Mouse (Mus musculus) T-helper 1 cell (primary cell): ENCODE measurements at regions not wholly inside any gene's neighbourhood (a gene's known extent, or its start where the extent isn't known, plus 50 kb on each side); places are given as distances from the start of the nearest gene placed in this dataset.

ENCODE experiments used
- in situ Hi-C: fragments of 300-600 bp; cut with MboI, MseI; formaldehyde crosslinking; loops from one replicate; pipeline ENCODE4 v1.15.1; 2025; ENCODE audit warnings: high pct_unique_total_duplicates

DNA sequence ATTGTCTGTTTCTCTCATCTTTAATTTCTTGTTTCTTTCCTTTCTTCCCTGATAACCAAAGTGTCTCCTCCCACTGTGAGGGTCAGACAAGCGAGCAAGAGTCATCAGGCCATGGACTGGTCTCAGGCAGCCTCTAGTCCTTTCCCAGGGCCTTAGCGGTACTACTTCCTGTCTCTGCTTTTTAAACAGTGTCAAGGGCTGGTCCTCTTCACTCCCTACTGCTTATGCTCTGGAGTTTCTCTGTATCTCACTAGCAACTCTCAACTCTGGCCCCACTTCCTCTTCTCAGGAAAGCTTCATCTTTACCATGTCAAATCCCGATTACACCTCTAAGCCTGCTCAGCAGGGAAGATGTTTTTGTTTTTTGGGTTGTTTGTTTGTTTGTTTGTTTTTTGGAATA lies 124.1 kb downstream of the Pten start:
- in situ Hi-C loops = no loop called here

DNA sequence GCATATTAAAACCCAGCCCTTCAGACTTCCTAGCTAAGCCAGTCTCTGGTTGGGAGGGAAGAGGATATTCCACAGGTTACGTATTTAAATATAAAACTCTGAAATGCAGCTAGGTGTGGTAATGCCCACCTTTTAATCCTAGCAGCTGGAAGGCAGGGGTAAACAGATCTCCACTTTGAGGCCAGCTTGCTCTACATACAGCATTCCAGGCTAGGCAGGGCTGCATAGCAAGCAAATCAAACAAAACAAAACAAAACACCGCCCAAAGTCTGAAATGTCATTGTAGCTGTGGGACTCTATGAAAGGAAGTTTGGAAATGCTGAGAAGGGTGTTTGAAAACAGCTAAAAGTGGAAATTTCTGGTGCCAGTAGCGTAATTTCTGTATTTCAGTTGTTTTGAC lies 127.0 kb downstream of the Pten start:
- in situ Hi-C loops = no loop called here

DNA sequence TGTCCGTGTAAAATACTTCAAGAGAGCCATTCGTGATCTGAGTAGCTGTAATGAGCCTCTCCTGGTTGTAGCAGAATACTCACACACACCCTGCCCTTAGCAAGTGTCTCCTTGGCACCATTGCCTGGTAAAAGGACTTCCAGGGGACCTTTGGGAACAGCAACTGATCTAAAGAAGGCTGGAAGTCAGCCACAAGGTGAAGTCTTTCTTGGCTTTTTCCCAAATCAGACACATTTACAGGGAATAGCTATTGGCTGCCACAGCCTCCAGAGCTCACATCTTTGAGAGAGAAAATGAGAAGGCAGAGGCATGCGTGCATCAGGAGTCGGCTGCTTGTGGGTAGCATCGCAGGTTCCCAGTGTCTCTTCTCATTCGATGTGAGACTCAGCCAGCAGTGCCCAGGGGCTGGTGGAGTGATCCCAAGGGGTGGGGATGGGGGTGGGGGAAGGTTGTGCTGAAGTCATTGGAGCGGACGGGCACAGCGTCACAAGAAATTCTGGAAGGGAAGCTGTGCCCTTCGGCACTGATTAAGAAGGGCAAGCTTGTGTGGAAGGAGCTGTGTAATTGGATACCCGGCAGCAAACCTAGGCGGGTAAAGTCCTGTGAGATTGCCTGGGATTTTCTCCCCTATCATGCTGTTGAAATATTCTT lies 128.3 kb downstream of the Pten start:
- in situ Hi-C loops = no loop called here

DNA sequence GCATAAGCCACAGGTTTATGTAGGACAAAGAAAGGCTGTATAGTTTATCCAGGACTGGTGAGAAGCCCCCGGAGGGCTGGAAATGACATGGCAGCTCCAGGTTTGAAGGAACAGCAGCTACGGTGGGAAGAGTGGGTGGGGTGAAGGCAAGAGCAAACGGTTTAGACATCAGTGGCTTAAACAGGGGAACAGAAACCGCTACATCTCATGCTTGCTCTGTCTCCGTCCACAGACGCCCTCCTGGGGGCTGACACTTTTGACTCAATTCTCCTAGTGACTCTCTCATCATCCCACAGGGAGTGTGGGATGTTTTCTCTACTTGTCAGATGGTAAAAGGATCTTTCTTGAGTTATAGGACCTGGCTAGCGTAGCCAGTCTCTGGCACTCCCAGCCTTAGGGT lies 129.9 kb downstream of the Pten start:
- in situ Hi-C loops = no loop called here

DNA sequence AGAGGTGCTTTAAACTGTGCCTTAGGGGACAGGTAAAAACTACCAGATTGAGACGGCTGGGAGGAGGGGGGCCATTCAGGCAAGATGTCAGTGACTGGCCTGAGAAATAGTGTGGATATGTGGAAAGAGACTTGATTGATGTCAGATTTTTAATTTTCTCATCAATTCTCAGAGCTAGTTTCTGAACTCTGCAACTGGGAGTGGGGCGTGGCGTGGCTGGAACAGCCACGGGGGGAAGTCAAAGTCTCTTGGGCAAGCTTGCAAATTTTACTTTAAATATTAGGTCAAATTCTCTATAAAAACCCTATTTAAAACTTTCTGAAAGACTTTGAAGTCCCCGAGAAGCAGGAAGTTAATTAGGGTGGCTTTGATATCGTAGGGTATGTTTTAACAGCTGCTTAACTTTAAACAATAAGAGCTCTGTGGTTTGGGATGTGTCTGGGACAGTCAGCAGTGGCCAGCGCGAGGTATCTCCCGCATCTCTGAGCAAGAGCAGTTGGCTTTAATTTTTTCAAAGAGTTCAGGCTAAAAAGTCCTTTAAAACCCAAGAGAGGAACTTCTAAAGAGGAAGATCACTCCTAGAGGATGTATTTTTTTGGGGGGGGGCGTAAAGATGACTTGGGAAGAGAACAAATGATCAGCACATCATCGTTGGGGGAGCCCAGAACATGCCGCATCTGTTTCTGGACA lies 131.5 kb downstream of the Pten start:
- in situ Hi-C loops = no loop called here

DNA sequence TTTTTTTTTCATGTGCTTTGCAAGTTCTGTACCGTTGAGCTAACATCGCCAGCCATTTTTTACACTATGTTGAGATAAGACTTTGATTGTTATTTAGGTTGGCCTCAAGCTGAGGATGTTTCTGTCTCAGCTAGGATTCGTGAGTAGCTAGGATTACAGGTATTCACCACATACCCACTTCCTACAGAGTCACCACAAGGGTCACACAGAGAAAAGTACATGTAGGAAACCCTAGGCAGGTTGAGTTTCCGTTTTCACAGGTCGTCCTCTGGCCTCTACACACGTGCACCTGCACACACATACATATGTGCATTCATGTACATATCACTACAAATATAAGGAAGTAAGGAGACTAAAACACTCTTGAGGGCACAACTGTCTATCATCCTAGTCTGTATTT lies 133.5 kb downstream of the Pten start:
- in situ Hi-C loops = no loop called here

DNA sequence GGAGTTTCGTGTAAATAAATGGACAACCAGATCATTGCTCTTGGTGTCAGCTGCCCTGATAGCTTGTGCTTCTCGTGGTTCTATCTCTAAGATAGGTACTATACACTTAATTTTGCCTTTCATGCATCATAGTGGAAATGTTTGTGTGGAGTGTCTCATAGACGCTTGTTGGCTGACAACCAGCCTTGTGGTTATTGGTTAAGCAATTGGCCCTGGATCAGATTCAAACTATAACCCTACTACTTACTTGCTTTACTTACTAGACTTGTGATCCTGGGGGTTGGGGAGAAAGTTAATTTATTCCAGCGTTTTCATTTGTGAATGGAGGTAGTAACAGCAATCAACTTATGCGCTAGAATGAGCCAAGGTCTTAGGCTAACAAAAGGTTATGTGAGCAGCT lies 135.2 kb downstream of the Pten start:
- in situ Hi-C loops = no loop called here

DNA sequence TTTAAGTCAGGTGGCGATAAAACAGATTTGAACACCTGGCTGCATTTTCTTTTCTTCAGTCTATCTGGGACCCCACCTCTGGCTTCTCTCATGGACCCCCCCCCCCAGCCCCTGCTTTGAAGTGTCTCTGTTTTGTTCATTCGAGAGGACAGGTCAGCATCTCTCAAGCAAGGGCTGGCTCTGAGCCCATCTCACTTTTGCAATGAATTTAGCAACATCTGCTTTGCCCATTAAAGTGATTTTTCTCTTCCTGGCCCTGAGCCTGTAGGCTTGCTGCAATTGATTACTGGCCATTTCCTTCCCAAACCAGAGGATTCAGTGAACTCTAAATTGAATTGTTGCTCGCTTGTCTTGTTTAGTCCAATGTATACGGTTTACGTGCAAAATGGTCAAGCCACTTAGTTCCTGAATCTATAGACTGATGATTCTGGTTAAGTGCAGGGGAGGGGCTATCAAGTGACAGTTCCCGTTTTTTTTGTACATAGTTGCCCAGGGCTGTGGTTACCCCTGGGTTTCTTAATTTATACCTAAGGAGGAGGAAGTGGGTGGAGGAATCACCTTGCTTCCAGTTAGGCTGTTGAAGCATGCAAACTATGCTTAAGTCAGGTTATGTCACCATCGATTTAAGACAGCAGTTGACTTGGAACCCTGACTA lies 146.3 kb downstream of the Pten start:
- in situ Hi-C loops = no loop called here

DNA sequence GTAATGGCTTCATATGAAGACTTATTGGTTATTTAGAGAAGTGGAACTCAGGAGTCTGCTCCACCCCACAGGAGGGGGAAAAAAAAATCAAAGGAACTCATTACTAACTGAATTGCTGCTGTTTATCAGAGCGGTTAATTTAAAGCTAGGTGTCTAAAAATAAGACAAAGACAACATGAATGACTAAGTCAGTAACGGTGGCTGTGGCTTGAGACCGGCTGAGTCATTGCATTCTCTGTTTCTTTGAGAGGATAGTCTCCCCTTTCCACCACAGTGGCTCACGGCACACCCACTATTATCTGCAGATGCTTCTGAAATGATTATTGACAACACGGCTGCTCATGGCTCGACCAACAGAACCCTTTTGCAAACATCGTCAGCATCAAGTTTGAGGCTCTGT lies 147.2 kb downstream of the Pten start:
- in situ Hi-C loops = no loop called here

DNA sequence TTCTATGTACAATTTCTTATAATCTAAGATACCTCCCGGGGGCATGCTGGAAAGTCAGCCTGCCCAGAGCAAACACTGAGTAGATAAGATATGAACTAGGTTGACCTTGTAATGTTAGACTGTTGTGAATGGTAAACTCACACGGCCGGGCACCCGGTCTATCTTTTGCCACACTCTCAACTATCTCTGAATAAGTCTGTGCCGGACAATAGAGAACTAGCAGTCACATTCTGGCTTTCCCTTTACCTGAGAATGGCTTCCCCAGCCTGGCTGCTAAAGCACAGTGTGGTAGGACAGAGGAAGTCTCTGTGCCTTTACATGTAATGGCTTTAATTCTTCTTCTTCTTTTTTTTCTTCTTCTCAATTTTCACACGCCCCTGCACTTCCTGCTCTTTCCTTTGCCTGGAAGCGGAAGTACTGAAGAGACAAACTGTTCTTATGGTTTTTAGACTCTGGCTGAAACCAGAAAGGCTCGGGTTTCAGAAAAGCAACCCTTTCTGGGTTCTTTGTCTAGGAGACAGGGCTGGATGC lies 148.7 kb downstream of the Pten start:
- in situ Hi-C loops = loop anchor here (5.0 kb wide), 1 partner anchor 81 kb away; no protein-coding TSS in a partner anchor

DNA sequence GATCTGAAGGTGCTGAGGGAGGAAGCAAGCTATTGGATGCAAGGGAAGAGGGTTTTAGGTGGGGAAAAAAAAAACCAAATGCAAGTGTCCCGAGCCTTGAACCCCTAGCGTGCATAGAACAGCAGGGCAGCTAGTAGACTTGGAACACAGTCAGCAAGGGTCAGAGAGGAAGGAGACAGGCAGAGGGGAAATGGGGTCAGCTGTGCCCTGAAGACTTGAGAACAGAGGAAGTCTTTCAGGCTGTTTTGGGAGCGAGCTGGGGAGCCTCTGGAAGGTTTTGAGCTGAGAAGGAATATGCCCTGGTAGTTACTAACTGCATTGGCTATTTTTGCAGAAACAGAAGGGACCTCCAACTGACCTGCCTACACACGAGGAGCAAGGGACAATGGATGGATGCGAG lies 149.5 kb downstream of the Pten start:
- in situ Hi-C loops = loop anchor here (5.0 kb wide), 1 partner anchor 80 kb away; no protein-coding TSS in a partner anchor

DNA sequence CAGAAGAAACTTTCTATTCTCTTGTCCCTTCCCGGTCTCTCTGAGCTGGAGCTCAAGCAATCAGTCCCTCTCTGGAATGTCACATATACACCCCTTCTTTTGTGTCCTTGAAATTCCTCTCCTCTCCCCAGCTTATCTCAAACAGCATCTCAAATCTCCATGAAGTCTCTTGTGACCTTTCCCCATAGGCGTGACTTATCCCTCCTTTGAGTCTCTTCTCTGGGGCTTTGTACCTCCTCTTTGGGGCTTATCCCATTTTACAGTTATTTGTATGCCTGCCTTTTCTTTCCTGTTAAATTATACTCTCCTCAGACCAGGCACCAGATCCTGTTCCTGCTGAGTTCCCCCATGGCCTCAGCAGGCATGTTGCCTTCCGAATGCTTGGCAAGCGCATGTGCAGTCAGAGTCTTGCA lies 152.8 kb downstream of the Pten start:
- in situ Hi-C loops = no loop called here

DNA sequence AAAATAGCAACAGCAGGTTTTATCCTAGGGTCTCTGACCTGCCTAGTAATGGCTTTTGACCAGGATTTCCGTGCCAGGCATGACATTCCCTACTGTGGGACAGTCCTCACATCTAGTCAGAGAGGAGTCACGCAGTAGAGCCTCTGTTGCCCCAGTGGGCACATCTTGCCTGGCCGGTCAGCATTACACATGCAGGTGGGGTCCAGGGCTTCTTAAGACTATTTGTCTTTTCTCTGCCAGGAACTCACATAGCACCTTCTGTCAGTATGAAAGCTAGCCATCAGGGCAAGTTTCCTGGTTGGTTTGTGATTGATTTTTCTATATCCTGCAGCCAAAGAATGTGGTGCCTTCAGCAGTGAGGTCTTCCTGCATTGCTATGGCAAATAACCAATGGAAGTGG lies 155.0 kb downstream of the Pten start:
- in situ Hi-C loops = no loop called here

DNA sequence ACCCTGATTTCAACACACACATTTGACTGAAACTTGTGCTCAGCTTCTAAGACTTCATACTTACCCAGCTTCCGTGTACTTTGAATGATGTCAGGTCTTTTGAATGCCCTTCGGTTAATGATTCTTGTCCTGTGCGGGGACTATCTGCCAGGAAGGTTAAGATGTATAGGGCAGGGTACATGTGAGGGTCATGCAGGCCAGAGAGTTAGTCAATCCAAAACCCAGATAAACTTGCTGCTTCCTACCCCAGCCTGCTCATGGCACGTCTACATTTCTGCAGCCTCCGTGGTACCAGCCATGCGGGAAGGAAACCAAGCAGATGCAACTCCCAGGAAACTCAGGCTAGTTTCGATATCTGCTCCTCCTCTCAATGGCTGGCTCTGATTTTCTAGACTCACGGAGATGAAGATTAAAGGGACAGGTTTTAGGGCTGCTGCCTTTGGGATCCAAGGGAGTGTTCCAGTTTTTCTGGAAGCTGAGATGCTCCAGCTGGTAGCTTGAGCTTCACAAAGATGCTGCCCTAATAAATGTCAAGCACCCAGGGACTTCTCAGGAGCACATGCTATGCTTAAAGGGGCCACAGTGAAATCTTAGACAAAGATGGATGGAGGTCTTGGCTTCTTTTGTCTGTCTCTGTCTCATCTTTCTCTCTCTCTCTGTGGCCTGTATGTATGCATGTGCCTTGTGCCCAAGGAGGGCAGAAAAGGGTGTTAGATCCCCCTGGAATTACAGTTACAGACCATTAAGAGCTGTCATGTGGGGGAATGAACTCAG lies 159.4 kb downstream of the Pten start:
- in situ Hi-C loops = no loop called here

DNA sequence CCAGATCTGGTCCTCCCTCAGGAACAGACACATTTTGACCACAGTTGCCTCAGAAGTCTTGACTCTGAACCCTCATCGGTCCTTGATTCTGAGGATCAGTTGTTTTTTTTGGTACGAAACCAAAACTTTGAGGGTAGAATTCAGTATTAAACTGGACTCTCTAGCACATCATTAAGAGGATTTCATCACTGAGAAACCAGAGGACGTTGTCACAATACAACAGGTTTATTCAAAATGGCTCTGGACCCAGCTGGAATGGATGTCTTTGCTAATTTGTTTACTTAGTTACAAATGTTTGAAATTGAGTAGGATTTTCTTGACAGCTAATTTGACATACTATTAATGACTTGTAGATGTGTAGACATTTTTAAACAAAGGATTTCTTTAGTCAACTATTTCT lies 163.7 kb downstream of the Pten start:
- in situ Hi-C loops = no loop called here

DNA sequence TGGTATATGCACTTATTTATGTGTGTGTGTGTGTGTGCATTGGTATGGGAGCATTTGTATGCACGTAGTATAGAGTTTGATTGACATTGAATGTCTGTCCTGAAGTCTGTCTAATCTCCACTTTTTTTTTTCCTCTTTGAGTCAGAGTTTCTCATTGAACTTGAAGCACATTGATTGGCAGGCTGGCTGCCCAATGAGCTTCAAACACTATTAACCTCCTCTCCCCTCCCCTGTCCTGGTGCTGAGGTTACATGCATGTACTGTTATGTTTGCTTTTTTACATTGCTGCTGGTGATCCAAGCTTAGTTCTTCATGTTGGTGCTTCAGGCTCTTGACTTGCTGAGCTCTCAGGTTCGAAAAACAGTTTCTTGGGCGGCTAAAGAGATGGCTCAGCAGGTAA lies 166.6 kb downstream of the Pten start:
- in situ Hi-C loops = no loop called here

DNA sequence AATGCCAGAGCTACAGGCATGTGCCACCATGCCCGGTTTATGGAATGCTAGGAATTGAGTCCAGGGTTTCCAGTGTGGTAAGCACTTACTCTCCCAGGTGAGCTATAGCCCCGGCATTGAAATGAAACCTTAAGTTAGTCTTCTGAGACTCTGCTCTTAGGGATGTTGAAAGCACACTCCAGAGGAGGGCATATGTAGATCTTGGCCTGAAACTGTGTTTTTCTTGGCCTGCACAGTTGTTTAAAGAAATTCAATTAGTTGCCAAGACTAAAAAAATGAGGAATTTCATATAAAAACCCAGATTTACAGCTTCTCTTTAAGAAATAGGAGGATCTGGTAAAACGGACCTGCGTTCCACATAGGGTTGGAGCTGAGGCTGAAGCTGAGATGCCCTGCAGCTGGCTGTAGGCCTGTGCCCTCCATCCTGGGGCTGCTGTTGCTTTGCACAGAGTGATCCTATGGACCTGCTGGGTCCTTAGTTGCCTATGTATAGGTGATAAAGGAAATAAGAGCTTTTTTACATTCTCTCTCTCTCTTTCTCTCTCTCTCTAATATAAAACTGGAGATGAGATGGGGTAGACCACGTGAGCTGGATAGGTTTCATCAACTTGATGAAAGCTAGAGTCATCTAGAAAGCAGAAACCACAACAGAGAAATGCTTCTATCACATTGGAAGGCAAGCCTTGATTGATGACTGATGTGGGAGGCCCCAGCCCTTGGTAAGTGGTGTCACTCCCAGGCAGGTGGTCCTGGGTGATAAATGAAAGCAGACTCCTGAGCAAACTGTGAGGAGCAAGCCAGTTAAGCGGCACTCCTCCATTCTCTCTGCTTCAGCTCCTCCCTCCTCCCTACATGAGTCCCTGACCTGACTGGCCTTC lies 168.6 kb downstream of the Pten start:
- in situ Hi-C loops = no loop called here

DNA sequence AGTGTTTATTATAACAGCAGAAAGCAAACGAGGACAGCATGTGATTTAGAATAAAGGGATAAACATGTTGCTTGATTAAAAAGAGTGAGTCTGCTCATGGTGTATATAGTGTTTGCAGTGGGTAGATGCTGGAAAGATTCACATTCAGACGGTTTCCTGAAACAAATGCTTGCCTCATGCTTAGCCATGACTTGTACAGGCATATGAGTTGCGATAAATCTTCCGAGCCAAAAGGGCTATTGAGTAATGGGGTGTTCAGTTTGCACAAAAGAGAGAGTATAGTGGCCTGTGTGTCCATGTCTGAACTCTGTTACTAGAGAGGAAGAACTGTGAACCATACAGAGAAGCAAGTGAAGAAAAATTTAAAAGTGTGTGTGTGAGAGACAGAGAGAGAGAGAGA lies 169.3 kb downstream of the Pten start:
- in situ Hi-C loops = no loop called here

DNA sequence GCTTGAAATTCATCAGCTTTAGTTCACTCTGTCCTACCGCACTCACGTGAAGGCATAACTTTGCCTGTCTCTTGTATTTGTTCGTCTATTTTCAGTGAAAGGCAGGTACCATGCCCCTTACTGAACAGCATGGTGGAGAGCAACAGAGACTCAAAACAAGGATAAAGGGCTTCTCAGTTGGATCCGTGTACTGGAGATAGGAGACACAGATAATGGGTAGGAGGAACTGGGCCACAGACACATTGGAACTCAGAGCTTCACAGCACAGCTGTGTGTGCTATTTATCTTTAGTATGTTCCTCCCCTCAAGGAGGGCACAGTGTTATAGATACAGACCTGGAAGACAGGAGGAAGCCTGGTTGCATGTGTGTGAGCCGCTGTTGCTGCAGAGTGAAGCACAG lies 176.4 kb downstream of the Pten start:
- in situ Hi-C loops = loop anchor here (10.0 kb wide), 2 partner anchors 171 to 1501 kb away; no protein-coding TSS in a partner anchor

DNA sequence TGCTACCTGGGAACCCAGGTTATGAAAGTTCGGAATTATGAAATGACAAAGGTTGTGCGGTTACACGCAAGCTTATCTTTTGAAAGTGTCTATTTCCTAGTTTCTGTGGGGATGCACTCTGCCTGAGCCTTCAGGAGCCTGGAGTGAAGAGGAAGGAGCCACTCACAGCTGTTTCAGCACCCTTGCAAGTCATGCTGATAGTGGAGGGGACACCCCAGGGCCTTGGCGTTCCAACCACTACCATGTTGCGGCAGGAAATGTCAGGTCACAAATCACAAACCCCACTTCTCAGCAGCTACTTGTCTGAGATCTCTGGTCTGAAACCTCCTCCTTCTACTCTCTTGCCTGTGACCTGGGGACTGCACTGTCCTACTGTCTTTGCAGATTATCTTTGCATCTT lies 178.3 kb downstream of the Pten start:
- in situ Hi-C loops = loop anchor here (10.0 kb wide), 2 partner anchors 169 to 1499 kb away; no protein-coding TSS in a partner anchor

DNA sequence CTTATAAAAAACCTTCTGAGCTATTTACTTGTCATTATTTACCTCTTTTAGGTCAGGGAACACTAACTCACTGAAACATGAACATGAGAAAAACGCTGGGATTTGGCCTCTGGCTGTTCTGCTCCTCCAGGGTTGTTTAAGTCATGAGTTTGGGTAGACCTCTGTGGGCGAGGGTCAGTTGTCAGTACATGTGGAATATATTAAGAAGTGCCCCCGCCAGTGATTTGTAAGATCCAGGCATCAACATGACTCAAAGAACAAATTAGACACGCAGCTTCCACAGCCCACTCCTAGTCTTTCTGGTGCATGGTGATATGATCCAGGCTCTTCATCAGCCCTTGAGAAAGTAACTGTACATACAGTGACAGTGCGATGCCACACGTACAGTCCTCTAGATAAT lies 180.3 kb downstream of the Pten start:
- in situ Hi-C loops = loop anchor here (10.0 kb wide), 2 partner anchors 167 to 1497 kb away; no protein-coding TSS in a partner anchor
